Mouse (Mus musculus) forebrain, embryonic 15.5 days (tissue): Measurements from ENCODE around the gene Adi1. TPM values are rescaled to one million over a fixed set of nuclear protein-coding genes. Genes with fewer than 3 reads are reported as not detected.

Source experiments
- ATAC-seq: fragments of 200-750 bp; cut with Nextera tagmentation; replicated peaks from 2 replicates; pipeline ENCODE4 v1.8.0; 2017; ENCODE audit warnings: mild to moderate bottlenecking, moderate TSS enrichment, moderate library complexity
- H3K27ac ChIP-seq: fragments of 300-500 bp; sonication (generic); replicated peaks from 2 replicates; pipeline ENCODE4 v1.5.1; 2015; ENCODE audit warnings: mild to moderate bottlenecking, inconsistent platforms
- H3K27me3 ChIP-seq: fragments of 300-500 bp; sonication (generic); 2 replicates; pipeline ENCODE4 v1.6.1; 2015; ENCODE audit warnings: inconsistent platforms
- H3K36me3 ChIP-seq: fragments of 300-500 bp; sonication (generic); 2 replicates; pipeline ENCODE4 v1.6.1; 2015; ENCODE audit warnings: mild to moderate bottlenecking, inconsistent platforms
- H3K4me1 ChIP-seq: fragments of 300-500 bp; sonication (generic); 2 replicates; pipeline ENCODE4 v1.6.1; 2015; ENCODE audit warnings: inconsistent platforms
- H3K4me2 ChIP-seq: fragments of 300-500 bp; sonication (generic); replicated peaks from 2 replicates; pipeline ENCODE4 v1.6.1; 2015; ENCODE audit warnings: mild to moderate bottlenecking, inconsistent platforms
- H3K4me3 ChIP-seq: fragments of 300-500 bp; sonication (generic); 2 replicates; pipeline ENCODE4 v1.5.1; 2015; ENCODE audit warnings: mild to moderate bottlenecking, inconsistent platforms
- H3K9ac ChIP-seq: fragments of 300-500 bp; sonication (generic); replicated peaks from 2 replicates; pipeline ENCODE4 v1.6.1; 2015; ENCODE audit warnings: mild to moderate bottlenecking, inconsistent platforms
- H3K9me3 ChIP-seq: fragments of 300-500 bp; sonication (generic); 2 replicates; pipeline ENCODE4 v1.6.1; 2016; ENCODE audit warnings: inconsistent platforms
- WGBS: fragments of 180-500 bp; shearing (Covaris S2); methylation state at CpG from one replicate; pipeline ENCODE4 v1.1.7; 2015; ENCODE audit warnings: mixed read lengths; 5-methylcytosine and 5-hydroxymethylcytosine counted together
- microRNA-seq: library from miRNA; unstranded; fragments of <30 nt; microRNA quantifications from one replicate; pipeline ENCODE4, GENCODE M21; 2016
- polyA plus RNA-seq: library from polyadenylated mRNA; unstranded; fragments of >200 nt; fragmentation: Nextera tagmentation; extraction: Ambion mirVana; gene quantifications from 2 replicates; pipeline ENCODE4 v1.2.1, GENCODE M21; 2015

Adi1 gene
- polyA plus RNA-seq, 1 experiment from 2014 or later = 39.8 TPM

DNA sequence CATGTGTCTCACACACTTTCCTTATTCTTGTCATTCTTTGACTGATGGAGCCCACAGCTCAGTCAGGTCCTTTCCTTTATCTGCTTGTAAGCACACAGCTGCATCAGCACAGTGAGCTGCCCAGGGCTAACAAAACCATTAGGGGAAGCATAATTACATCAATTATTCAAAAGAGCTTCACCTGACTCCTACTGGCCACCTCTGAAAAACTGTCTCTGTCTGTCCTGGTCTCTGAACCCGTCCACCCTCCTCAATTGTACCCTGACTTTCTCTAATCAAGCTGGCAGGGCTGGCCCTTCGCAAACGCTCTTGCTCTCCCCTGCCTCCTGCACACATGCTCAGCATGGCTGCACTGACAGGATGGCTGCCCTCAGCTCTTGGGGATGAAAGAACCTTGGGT is 49.3 kb downstream of the Adi1 start:
- ATAC-seq = no peak
- 75% methylated on average over 3 of the region's 3 CpGs for WGBS
- H3K36me3 ChIP-seq = peaks cover 35% of the 10 kb centered on the region
- no peaks in the 10 kb centered on the region for H3K4me1 ChIP-seq
- no peak overlapping the region for H3K4me2 ChIP-seq
- no peaks in the 10 kb centered on the region for H3K27me3 ChIP-seq
- H3K4me3 ChIP-seq = no peak overlapping the region
- no peak overlapping the region for H3K27ac ChIP-seq
- no peak overlapping the region for H3K9ac ChIP-seq
- H3K9me3 ChIP-seq = no peaks in the 10 kb centered on the region

DNA sequence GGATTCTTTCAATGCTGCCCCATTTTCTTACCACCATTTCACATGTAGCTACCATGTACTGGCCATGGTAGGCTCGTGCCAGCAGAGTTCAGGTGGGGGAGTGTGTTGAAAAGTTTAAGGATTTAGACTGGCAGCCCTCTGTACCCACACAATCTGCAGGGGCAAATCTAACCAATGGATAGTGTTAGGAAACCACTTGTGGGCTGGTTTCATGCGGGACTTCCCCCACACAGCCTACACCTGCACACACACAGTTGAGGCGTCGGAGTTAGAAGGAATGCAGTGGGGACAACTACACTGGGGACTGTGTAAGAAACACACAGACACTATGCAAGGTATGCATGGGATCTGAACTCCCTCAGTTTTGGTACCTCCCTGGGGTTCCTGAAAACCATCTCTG is 51.2 kb downstream of the Adi1 start:
- H3K4me3 ChIP-seq = no peak overlapping the region
- no peaks in the 10 kb centered on the region for H3K9me3 ChIP-seq
- no peaks in the 10 kb centered on the region for H3K27me3 ChIP-seq
- H3K9ac ChIP-seq = no peak overlapping the region
- H3K4me2 ChIP-seq = no peak overlapping the region
- no peak for ATAC-seq
- no peaks in the 10 kb centered on the region for H3K4me1 ChIP-seq
- 94% methylated on average over 4 of the region's 4 CpGs for whole genome bisulfite sequencing
- H3K27ac ChIP-seq = no peak overlapping the region
- H3K36me3 ChIP-seq = peaks cover 23% of the 10 kb centered on the region

DNA sequence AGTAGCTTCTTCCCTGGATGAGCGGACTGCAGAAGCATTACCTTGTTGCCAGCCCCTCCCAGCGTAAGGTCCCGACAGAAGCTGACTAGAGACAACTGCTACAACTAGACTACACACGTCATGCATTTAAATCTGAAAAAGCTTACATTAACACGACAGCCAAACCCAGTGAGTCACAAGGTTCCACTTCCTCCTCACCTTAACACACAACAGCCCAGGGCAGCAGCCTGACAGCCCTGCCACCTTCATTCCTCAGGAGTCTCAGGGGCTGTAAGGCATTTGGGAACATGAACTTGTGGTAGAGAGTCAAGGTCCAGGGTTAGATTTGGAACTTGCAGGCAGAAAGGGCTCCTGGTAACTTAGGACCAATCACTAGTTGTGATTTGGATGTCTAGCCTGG is 52.0 kb downstream of the Adi1 start:
- H3K4me1 ChIP-seq = no peaks in the 10 kb centered on the region
- 94% methylated on average over 5 of the region's 5 CpGs for WGBS

More for the DNA sequence above, 52.0 kb downstream of the Adi1 start:
- no peak overlapping the region for H3K4me2 ChIP-seq
- H3K4me3 ChIP-seq = no peak overlapping the region
- no peaks in the 10 kb centered on the region for H3K27me3 ChIP-seq
- no peak for ATAC-seq
- H3K9ac ChIP-seq = no peak overlapping the region
- no peak overlapping the region for H3K27ac ChIP-seq
- H3K9me3 ChIP-seq = no peaks in the 10 kb centered on the region
- H3K36me3 ChIP-seq = peaks cover 20% of the 10 kb centered on the region

Small RNA genes lying within 50 kb of the gene (microRNA-seq; reads per million reads assigned to microRNA genes)
- not detected for gene Mir6937

Other genes starting within 250 kb of the Adi1 start
- gene Dcdc2c, start 122.8 kb upstream of the Adi1 start, polyA plus RNA-seq = 0.15 TPM in 1 of 2 replicates, not detected in the other
- gene Allc, start 92.7 kb upstream of the Adi1 start, polyA plus RNA-seq = 0.11 TPM in 1 of 2 replicates, not detected in the other
- gene Colec11, start 51.9 kb upstream of the Adi1 start, polyA plus RNA-seq = 0.52 and 0.73 TPM in 2 replicates
- 531 and 541 TPM in 2 replicates for gene Rps7, start 39.3 kb upstream of the Adi1 start, polyA plus RNA-seq
- 29.8 and 31.0 TPM in 2 replicates for gene Rnaseh1, start 25.6 kb upstream of the Adi1 start, polyA plus RNA-seq
- gene Trappc12, start 75.2 kb downstream of the Adi1 start, polyA plus RNA-seq = 43.7 and 45.0 TPM in 2 replicates
- 75.2 and 76.8 TPM in 2 replicates for gene Eipr1, start 76.6 kb downstream of the Adi1 start, polyA plus RNA-seq